Mouse (Mus musculus): ENCODE measurements around the gene Hebp2. TPM values are rescaled to one million over a fixed set of nuclear protein-coding genes. Genes with fewer than 3 reads are reported as not detected.

Hebp2 gene
- polyA plus RNA-seq, 1 experiment from 2014 or later, result 19.1 TPM

DNA sequence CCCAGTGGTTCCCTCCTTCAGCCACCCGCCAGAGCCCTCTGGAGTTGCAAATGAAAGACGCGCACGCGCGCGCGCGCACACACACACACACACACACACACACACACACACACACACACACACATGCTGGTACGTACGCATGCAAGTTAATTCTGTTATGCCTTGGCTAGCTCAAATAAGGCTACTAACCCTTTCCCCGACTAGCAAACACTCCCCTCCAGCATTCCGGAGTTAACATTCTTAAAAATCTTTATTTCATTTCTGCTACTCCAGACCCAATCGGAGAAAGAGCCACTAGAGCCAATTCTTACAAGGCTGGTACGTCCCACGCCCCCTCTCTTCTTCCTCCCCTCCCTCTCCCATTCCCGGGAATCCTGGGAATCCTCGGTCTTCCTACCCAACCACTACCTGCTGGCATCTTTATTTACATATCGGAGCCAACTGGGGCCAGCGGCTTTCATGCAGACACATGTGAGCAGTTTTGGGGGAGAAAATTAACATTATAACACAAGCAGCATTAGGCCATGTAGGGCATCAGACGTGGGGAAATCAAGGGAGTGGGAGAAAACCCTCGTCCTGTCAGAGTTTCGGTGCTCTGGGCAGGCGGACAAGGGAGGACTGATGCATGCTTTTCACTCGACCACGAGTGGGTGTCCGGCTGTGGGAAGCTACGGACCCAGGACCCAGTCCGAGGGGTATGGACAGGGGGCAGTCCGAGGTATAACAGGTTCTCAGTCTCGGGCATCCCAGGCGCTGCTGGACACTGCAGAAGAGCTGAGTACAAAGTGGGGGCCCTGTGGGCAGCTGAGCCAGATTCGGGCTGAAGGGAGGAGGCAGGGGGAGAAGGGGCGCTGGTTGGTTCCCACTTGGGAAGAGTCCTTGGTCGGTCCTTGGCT, 3.7 kb upstream of the Hebp2 start:
- DNase-seq (ENCODE audit: low spot score), result peak; percentile 52
- Histone ChIP-seq H3K36me3 (ENCODE audit: insufficient read depth, low read length) (no peaks in the 10 kb centered on the region), H3K4me3 (replicated peaks; ENCODE audit: low read depth, low read length) (peak overlapping the region; percentile 34), H3K27ac (no peak overlapping the region), H3K9me3 (replicated peaks; ENCODE audit: low read length) (no peaks in the 10 kb centered on the region), H3K27me3 (ENCODE audit: insufficient read depth, low read length) (no peaks in the 10 kb centered on the region), H3K9ac (ENCODE audit: low read depth, low read length) (peak overlapping the region; percentile 37), H3K4me1 (replicated peaks; ENCODE audit: insufficient read depth, low read length) (no peaks in the 10 kb centered on the region), H3K4me2 (ENCODE audit: low read length) (peak overlapping the region; percentile 85)
- no peak for ATAC-seq (replicated peaks; ENCODE audit: low FRiP score, low read depth)
- no peak for TF ChIP-seq CTCF (IDR thresholded peaks at IDR 0.05; ENCODE audit: low read depth)
- 7% methylated on average over 35 of the region's 35 CpGs for WGBS

DNA sequence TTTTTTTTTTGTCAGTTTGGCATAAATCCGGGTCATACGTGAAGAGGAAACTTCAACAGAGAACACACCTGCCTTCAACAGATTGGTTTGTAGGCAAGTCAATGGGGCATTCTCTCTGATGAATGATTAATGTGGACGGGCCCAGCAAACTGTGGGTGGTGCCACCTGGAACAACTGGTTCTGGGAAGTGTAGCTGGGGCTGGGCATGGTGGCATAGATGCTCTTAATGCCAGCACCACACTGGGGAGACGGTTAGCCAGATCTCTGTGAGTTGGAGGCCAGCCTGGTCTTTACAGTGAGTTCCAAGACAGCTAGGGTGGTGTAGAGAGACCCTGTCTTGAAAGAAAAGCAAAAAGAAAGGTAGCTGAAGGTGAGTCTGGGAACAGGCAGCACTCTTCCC, 1.5 kb upstream of the Hebp2 start:
- H3K4me3 ChIP-seq (replicated peaks; ENCODE audit: low read depth, low read length), result no peak overlapping the region
- H3K36me3 ChIP-seq (ENCODE audit: insufficient read depth, low read length), result no peaks in the 10 kb centered on the region
- no peaks in the 10 kb centered on the region for H3K9me3 ChIP-seq (replicated peaks; ENCODE audit: low read length)
- WGBS, result 71% methylated on average over 4 of the region's 4 CpGs
- H3K9ac ChIP-seq (ENCODE audit: low read depth, low read length), result no peak overlapping the region
- no peak for TF ChIP-seq CTCF (IDR thresholded peaks at IDR 0.05; ENCODE audit: low read depth)
- no peaks in the 10 kb centered on the region for H3K4me1 ChIP-seq (replicated peaks; ENCODE audit: insufficient read depth, low read length)
- H3K27ac ChIP-seq, result no peak overlapping the region
- H3K4me2 ChIP-seq (ENCODE audit: low read length), result no peak overlapping the region
- H3K27me3 ChIP-seq (ENCODE audit: insufficient read depth, low read length), result no peaks in the 10 kb centered on the region
- DNase-seq (ENCODE audit: low spot score) (no peak), ATAC-seq (replicated peaks; ENCODE audit: low FRiP score, low read depth) (no peak)

GRCm38 (mm10) chr10:18545309-18545708, 567 bp downstream of the Hebp2 start:
- ATAC-seq (replicated peaks; ENCODE audit: low FRiP score, low read depth) (no peak), DNase-seq (ENCODE audit: low spot score) (no peak)
- Histone ChIP-seq H3K27ac (no peak overlapping the region), H3K9me3 (replicated peaks; ENCODE audit: low read length) (no peaks in the 10 kb centered on the region), H3K4me2 (ENCODE audit: low read length) (peak overlapping the region; percentile 98), H3K27me3 (ENCODE audit: insufficient read depth, low read length) (no peaks in the 10 kb centered on the region), H3K4me3 (replicated peaks; ENCODE audit: low read depth, low read length) (peak overlapping the region; percentile 60), H3K4me1 (replicated peaks; ENCODE audit: insufficient read depth, low read length) (no peaks in the 10 kb centered on the region), H3K9ac (ENCODE audit: low read depth, low read length) (peak overlapping the region; percentile 62), H3K36me3 (ENCODE audit: insufficient read depth, low read length) (no peaks in the 10 kb centered on the region)
- 8% methylated on average over 13 of the region's 13 CpGs for WGBS
- TF ChIP-seq CTCF (IDR thresholded peaks at IDR 0.05; ENCODE audit: low read depth), result no peak

DNA sequence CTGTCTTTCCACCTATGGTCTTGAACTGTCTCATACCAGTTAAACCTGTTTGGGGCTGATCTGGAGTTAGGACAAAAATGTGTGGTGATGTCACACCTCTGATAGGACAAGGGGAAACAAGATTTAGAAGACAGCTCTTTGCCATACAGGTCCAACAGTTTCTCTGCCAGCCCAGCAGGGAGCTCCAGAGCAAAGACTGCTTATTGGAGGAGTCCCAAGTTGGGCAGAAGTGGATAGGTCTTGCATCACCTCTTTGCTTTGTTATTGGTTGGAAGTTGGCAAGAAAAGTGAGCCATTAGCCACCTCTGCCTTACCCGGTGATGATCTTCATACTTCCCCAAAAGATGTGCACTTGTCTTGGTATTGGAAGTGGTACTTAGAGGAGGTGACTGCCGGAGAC, 9.0 kb downstream of the Hebp2 start:
- no peak for TF ChIP-seq CTCF (IDR thresholded peaks at IDR 0.05; ENCODE audit: low read depth)
- no peak for ATAC-seq (replicated peaks; ENCODE audit: low FRiP score, low read depth)
- no peaks in the 10 kb centered on the region for H3K4me1 ChIP-seq (replicated peaks; ENCODE audit: insufficient read depth, low read length)
- H3K36me3 ChIP-seq (ENCODE audit: insufficient read depth, low read length), result 0 out of 2 replicates have a peak, but pooled peaks cover 3% of the 10 kb centered on the region
- no peak overlapping the region for H3K27ac ChIP-seq
- no peak overlapping the region for H3K9ac ChIP-seq (ENCODE audit: low read depth, low read length)
- no peaks in the 10 kb centered on the region for H3K9me3 ChIP-seq (replicated peaks; ENCODE audit: low read length)
- no peak for DNase-seq (ENCODE audit: low spot score)
- 90% methylated on average over 2 of the region's 2 CpGs for WGBS
- H3K4me3 ChIP-seq (replicated peaks; ENCODE audit: low read depth, low read length), result no peak overlapping the region
- H3K4me2 ChIP-seq (ENCODE audit: low read length), result no peak overlapping the region
- no peaks in the 10 kb centered on the region for H3K27me3 ChIP-seq (ENCODE audit: insufficient read depth, low read length)

DNA sequence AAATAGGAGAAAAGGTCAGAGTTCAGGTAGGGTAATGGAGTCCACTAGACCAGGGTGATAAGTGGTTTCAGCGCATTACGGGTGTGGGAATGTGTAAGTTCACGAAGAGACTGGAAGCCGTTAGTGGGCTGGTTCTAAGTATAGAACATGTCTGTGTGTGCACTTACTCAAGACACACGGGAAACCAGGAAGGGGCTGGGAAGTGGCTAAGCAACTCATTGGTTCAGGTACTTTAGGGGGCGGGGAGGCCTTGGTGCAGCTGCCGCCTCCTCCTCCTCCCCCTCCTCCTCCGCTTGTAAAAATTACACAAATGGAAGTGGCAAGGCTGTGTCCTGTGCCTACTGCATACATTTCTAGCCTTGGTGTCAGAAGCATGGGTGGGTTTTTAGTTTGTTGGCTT, 13.6 kb downstream of the Hebp2 start:
- H3K4me3 ChIP-seq (replicated peaks; ENCODE audit: low read depth, low read length), result no peak overlapping the region
- H3K36me3 ChIP-seq (ENCODE audit: insufficient read depth, low read length), result 0 out of 2 replicates have a peak, but pooled peaks cover 11% of the 10 kb centered on the region
- peaks cover 7% of the 10 kb centered on the region; the same call in 1 of the 2 replicates for H3K4me1 ChIP-seq (replicated peaks; ENCODE audit: insufficient read depth, low read length)
- H3K27ac ChIP-seq, result no peak overlapping the region
- no peak overlapping the region for H3K4me2 ChIP-seq (ENCODE audit: low read length)
- whole genome bisulfite sequencing, result 70% methylated on average over 8 of the region's 8 CpGs
- no peak for TF ChIP-seq CTCF (IDR thresholded peaks at IDR 0.05; ENCODE audit: low read depth)
- ATAC-seq (replicated peaks; ENCODE audit: low FRiP score, low read depth) (0 out of 2 replicates have a peak, but pooled peaks have one; percentile 11), DNase-seq (ENCODE audit: low spot score) (no peak)
- H3K9me3 ChIP-seq (replicated peaks; ENCODE audit: low read length), result no peaks in the 10 kb centered on the region
- no peak overlapping the region for H3K9ac ChIP-seq (ENCODE audit: low read depth, low read length)
- no peaks in the 10 kb centered on the region for H3K27me3 ChIP-seq (ENCODE audit: insufficient read depth, low read length)

DNA sequence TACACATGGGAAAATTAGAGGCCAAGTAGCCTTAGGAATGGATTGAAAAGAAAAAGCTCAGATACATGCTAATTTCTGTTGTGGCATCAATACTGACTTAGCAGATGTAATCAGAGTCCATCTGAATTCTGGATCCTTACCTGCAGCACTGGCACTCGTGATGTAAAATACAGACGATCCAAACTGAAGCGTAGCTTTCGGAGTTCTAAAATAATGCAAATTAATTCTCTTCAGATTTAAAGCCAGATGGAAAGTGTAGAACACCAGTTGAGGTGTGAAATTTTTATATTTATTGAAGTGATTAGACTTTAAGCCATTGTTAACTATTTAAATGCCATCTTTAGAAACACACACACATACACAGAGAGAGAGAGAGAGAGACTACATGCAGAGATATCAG, 15.7 kb downstream of the Hebp2 start:
- ATAC-seq (replicated peaks; ENCODE audit: low FRiP score, low read depth) (no peak), DNase-seq (ENCODE audit: low spot score) (no peak)
- WGBS, result 90% methylated on average over 4 of the region's 4 CpGs
- Histone ChIP-seq H3K4me1 (replicated peaks; ENCODE audit: insufficient read depth, low read length) (peaks cover 12% of the 10 kb centered on the region; the same call in 1 of the 2 replicates), H3K9me3 (replicated peaks; ENCODE audit: low read length) (no peaks in the 10 kb centered on the region), H3K9ac (ENCODE audit: low read depth, low read length) (no peak overlapping the region), H3K27me3 (ENCODE audit: insufficient read depth, low read length) (no peaks in the 10 kb centered on the region), H3K27ac (no peak overlapping the region), H3K4me3 (replicated peaks; ENCODE audit: low read depth, low read length) (no peak overlapping the region), H3K36me3 (ENCODE audit: insufficient read depth, low read length) (peaks cover 11% of the 10 kb centered on the region; the same call in 1 of the 2 replicates), H3K4me2 (ENCODE audit: low read length) (no peak overlapping the region)
- TF ChIP-seq CTCF (IDR thresholded peaks at IDR 0.05; ENCODE audit: low read depth), result no peak
